12 mouse cellular contexts compared by ENCODE assay signal in genomic region chr16:41728900-41729585, GRCm38 (mm10).
DNase-seq lines count a peak whose midpoint lies in the region; ATAC-seq and TF ChIP-seq lines count a peak whose summit lies in the region.
"Had no signal": no experiment of that assay in that cellular context is flagged by ENCODE, and none has a peak within 500 bp of the region (broad histone marks: within the 10 kb centered on the region; RNA-seq: fewer than 3 reads in every experiment).

No protein-coding gene starts in this region.

- H3K4me3 ChIP-seq in lung, postnatal 0 days (ENCODE audit: low read depth, low read length), result no peak overlapping the region
- H3K4me3 ChIP-seq in heart, embryonic 11.5 days (ENCODE audit: low read depth, low read length), result no peak overlapping the region
- H3K4me3 ChIP-seq: embryonic facial prominence, embryonic 15.5 days; heart, embryonic 12.5 days had no signal

- TF ChIP-seq EP300 in lung, postnatal 0 days (IDR thresholded peaks at IDR 0.05), result no peak

- peak; percentile 90 to 95 for DNase-seq in cerebellum, adult 18-20 months
- peak; percentile 89 to 94 for DNase-seq in cerebellum, postnatal 36 days
- DNase-seq in layer of hippocampus, adult 9-11 months, result peak; percentile 89
- DNase-seq in retina, postnatal 7 days (ENCODE audit: low read depth, low spot score), result peak; percentile 11
- DNase-seq in lung, postnatal 0 days (ENCODE audit: low spot score), result no peak
- DNase-seq: adrenal gland, postnatal 36 days; kidney, adult 8-10 months; lung, embryonic 14.5 days had no signal

- TF ChIP-seq CTCF in lung, postnatal 0 days (IDR thresholded peaks at IDR 0.05), result no peak

- no peak overlapping the region for H3K4me2 ChIP-seq in lung, postnatal 0 days (replicated peaks; ENCODE audit: low read depth, low read length)
- no peak overlapping the region for H3K4me2 ChIP-seq in heart, embryonic 11.5 days
- H3K4me2 ChIP-seq: embryonic facial prominence, embryonic 15.5 days; heart, embryonic 12.5 days; lung, embryonic 14.5 days had no signal

- no peak overlapping the region for H3K9ac ChIP-seq in lung, postnatal 0 days (replicated peaks; ENCODE audit: low read depth)
- no peak overlapping the region for H3K9ac ChIP-seq in heart, embryonic 11.5 days (ENCODE audit: low read depth, low read length)
- H3K9ac ChIP-seq: embryonic facial prominence, embryonic 15.5 days; heart, embryonic 12.5 days; lung, embryonic 14.5 days had no signal

- H3K27me3 ChIP-seq in lung, postnatal 0 days (replicated peaks; ENCODE audit: insufficient read depth, low read length), result no peaks in the 10 kb centered on the region
- H3K27me3 ChIP-seq in heart, embryonic 11.5 days (ENCODE audit: control insufficient read depth, insufficient read depth, low read length), result no peaks in the 10 kb centered on the region
- H3K27me3 ChIP-seq: embryonic facial prominence, embryonic 15.5 days; heart, embryonic 12.5 days had no signal

- no peak overlapping the region for H3K27ac ChIP-seq in lung, postnatal 0 days (ENCODE audit: low read length)
- H3K27ac ChIP-seq in heart, embryonic 11.5 days (ENCODE audit: low read depth, low read length), result no peak overlapping the region
- H3K27ac ChIP-seq: embryonic facial prominence, embryonic 15.5 days had no signal

- H3K4me1 ChIP-seq in lung, postnatal 0 days (ENCODE audit: insufficient read depth, low read depth, low read length), result no peaks in the 10 kb centered on the region
- no peaks in the 10 kb centered on the region for H3K4me1 ChIP-seq in heart, embryonic 11.5 days (ENCODE audit: control insufficient read depth, insufficient read depth, low read length)
- H3K4me1 ChIP-seq: embryonic facial prominence, embryonic 15.5 days; heart, embryonic 12.5 days had no signal

- 84% methylated on average over 9 of the region's 9 CpGs for WGBS in lung, postnatal 0 days
- WGBS in heart, embryonic 11.5 days (ENCODE audit: insufficient replicate concordance), result 87% methylated on average over 9 of the region's 9 CpGs

- H3K36me3 ChIP-seq in lung, postnatal 0 days (ENCODE audit: insufficient read depth, low read length), result no peaks in the 10 kb centered on the region
- no peaks in the 10 kb centered on the region for H3K36me3 ChIP-seq in heart, embryonic 11.5 days (ENCODE audit: control insufficient read depth, insufficient read depth, low read length)
- H3K36me3 ChIP-seq: embryonic facial prominence, embryonic 15.5 days; heart, embryonic 12.5 days had no signal

- H3K9me3 ChIP-seq in lung, postnatal 0 days (ENCODE audit: low read length), result no peaks in the 10 kb centered on the region
- no peaks in the 10 kb centered on the region for H3K9me3 ChIP-seq in heart, embryonic 11.5 days (replicated peaks; ENCODE audit: control insufficient read depth, low read length)
- H3K9me3 ChIP-seq: embryonic facial prominence, embryonic 15.5 days; heart, embryonic 12.5 days had no signal

- ATAC-seq in lung, postnatal 0 days, result no peak
- no peak for ATAC-seq in megakaryocyte-erythroid progenitor cell, adult 5-6 weeks (replicated peaks; ENCODE audit: low FRiP score, low TSS enrichment, poor library complexity, severe bottlenecking)
- ATAC-seq in heart, embryonic 11.5 days (replicated peaks; ENCODE audit: insufficient number of reproducible peaks, low FRiP score, low TSS enrichment), result no peak
